Mouse (Mus musculus) neural tube, embryonic 10.5 days (tissue): ENCODE results near the gene Susd1.
A peak's percentile ranks its signal among the peaks of the same experiment; 100 is the strongest.

Source experiments
- DNase-seq: peaks from one replicate; pipeline ENCODE4 v3.0.0-alpha.2; 2017; ENCODE audit warnings: low spot score; ENCODE audit errors: extremely low spot score

Gene Susd1

DNA sequence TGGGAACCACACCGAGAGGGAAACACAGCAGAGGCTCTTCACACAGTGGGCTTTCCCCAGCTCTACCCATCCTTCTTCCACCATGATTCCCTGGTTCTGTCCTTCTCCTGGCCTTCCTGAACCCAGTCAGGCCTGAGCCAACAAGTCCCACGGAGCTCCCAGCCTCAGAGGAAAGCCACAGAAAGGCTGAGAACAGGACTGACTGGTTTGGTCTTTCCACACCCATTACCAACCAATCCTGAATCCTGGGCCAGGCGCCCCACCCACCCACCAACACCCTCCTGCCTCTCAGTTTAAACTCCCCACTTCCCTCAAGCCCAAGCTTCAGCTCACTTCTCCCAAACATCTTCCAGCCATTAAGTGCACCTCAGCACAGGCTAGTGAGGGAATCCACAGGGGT, 4.4 kb downstream of the Susd1 start:
- DNase-seq = no peak

- DNase-seq = no peak
Observed at GRCm38 (mm10) chr4:59429128-59429527, 9.3 kb downstream of the Susd1 start.

DNA sequence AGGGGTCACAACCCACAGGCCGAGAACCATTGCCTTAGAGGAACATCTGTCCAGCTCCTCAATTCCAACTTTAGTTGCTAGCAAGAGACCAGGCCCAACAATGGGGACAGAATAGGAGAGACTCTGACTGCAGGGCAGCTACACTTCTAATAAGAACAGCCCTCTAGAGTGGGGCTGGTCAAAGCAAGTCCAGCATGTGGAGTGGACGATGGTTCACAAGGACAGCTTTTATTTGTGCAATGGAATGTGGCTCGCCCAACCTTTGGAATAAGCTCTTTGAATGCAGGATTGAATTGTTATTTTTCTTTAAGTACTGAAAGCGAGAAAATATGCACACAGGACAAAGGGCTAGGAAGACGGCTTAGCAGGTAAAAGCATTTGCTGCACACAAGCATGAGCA, 12.0 kb downstream of the Susd1 start:
- no peak for DNase-seq

DNA sequence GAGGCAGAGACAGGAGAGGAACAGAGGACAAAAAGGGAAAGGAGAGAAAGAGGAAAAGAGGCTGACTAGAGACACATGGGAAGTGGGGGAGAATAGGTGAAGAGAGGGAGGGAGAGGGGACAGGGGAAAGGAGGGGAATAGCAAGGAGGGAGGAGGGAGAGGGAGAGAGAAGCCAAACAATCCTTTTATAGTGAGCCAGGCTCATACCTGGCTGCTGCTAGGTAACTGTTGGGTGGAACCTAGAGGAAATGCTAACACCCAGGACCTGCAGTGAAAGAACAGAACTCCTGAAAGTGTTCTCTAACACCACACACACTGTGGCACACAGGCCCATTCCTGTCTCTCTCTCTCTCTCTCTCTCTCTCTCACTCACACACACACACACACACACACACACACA, 15.6 kb downstream of the Susd1 start:
- DNase-seq = no peak

GRCm38 (mm10) chr4:59422025-59422783, 16.2 kb downstream of the Susd1 start:
- no peak for DNase-seq

DNA sequence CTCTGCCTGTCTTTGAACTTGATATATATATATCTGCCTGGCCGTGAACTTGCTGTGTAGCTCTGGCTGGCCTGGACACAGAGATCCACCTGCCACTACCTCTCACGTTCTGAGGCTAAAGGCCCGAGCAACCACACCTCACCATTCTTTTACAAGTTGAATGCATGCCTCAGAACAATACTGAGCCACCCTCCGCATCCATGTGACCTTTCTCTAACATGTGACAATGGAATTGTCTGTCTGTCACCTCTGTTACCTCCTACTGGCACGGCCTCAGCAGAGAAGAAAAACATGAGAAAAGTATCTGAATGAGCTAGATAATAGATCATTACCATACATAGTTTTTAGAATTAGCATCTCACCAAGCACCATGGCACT, 17.1 kb downstream of the Susd1 start:
- DNase-seq = no peak

DNA sequence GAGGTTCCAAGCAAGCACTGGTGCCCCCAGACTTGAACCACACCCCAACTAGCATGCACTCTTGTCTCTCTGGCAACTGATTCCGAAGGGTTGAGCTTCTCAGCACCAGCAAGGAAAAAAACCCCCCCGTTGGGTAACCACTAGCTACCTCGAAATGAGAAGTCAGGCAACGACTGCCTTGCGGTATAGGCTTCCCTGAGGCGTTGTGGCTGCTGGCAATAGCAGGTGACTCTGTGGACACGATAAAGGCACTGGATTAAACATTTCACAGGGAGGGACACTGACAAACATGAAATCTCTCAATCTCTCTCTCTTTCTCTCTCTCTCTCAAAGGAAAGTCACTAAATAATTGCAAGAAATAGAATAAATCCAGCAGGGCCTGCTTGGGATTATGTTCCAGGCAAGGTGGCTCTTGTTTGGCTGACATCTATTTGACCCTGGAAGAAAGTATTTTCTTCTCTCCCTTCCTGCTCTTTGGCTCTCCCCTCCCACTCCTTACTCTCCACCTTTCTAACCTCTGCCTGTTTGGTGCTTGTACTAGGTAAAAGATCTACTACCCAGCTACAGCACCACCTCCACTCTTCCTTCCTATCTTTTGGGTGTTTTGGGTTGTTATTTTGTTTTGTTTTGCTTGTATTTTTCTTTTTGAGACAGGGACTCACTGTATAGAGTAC, 17.6 kb downstream of the Susd1 start:
- no peak for DNase-seq

DNA sequence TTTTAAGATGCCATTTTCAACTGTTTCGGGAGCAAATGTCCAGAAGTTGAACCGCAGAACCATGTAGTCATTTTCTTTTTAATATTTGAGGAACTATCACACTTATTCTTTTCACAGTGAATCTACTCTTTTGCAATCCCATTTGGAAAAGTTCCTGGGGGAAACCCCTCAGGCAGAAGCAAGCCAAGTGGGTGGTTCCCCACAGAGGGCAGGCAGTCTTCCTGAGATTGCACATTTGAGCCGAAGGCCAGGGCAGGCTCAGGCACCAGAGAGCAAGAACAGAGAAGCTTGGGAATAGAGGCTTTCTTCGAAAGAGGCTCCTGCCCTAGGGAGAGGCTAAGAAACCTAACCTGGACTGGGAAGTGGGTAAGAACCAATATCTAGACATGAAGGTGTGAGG, 19.2 kb downstream of the Susd1 start:
- DNase-seq = no peak

- DNase-seq = no peak
Observed at GRCm38 (mm10) chr4:59413428-59413827, 25.0 kb downstream of the Susd1 start.

- DNase-seq = no peak
Observed at GRCm38 (mm10) chr4:59411153-59411552, 27.3 kb downstream of the Susd1 start.

DNA sequence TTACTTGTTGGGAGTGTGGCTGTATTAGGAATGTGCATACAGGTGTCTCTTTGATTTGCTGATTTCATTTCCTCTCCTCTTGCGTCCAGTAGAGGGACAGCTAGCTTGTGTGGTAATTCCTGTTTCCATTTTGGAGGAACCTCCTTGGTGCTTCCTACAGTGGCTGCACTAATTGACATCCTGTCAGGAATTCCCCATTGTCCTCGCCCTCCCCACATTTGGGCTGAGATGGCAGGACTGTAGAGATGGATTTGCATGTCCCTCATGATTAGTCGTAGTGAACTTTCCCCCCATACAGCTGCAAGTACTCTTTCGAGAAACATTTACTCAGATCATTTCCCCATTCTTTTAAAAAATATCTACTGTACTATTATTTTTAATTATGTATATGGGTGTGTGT, 30.7 kb downstream of the Susd1 start:
- DNase-seq = no peak

- DNase-seq = no peak
Observed at GRCm38 (mm10) chr4:59404375-59404774, 34.1 kb downstream of the Susd1 start.

- no peak for DNase-seq
Observed at GRCm38 (mm10) chr4:59400931-59401330, 37.5 kb downstream of the Susd1 start.

GRCm38 (mm10) chr4:59399343-59399742, 39.1 kb downstream of the Susd1 start:
- DNase-seq = no peak

DNA sequence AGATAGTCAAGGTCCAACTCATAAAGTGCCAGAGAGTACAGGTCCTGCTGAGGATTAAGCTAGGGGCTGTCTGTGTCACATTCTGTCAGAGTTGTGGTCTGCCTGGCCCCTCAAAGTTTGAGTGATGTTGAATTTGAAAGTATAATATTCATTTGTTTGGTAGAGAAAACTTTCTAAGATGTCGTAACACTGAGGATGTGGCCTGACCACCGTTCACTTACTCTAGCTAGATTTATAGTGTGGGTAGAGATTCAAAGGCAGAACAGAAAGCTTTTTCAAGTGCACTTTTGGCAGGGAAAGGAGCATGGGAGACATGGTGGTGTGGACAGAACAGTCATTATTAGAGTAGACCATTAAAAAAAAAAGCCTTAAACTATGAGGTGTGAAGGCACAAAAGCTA, 42.9 kb downstream of the Susd1 start:
- DNase-seq = no peak

GRCm38 (mm10) chr4:59394155-59394554, 44.3 kb downstream of the Susd1 start:
- DNase-seq = no peak

DNA sequence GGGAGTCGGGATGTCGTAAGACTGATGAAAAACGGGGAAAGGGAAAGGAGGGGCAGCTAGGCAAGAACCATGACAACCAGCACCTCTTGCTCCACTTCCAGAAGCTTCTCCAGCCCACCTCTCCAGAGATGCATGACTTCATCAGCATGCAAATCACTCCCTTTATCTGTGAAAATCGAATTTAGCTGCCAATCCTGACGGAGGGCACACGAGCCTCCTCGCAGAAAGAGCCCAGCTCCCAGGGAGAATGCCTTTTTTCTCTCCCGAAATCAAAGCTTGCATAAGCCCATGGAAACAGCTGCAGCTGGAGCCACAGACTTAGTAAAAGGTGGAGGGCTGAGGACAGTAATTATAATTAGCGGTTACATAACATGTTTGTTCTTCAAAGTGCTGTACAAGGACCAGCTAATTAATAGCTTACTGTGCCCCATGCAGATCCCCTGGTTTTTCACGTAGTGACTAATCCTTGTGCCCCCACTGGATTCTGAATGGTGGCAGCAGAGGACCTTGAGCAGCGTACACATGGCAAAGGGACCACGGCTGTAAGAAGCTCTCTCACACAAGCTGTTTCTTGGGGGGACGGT, 49.9 kb downstream of the Susd1 start:
- DNase-seq = no peak

DNA sequence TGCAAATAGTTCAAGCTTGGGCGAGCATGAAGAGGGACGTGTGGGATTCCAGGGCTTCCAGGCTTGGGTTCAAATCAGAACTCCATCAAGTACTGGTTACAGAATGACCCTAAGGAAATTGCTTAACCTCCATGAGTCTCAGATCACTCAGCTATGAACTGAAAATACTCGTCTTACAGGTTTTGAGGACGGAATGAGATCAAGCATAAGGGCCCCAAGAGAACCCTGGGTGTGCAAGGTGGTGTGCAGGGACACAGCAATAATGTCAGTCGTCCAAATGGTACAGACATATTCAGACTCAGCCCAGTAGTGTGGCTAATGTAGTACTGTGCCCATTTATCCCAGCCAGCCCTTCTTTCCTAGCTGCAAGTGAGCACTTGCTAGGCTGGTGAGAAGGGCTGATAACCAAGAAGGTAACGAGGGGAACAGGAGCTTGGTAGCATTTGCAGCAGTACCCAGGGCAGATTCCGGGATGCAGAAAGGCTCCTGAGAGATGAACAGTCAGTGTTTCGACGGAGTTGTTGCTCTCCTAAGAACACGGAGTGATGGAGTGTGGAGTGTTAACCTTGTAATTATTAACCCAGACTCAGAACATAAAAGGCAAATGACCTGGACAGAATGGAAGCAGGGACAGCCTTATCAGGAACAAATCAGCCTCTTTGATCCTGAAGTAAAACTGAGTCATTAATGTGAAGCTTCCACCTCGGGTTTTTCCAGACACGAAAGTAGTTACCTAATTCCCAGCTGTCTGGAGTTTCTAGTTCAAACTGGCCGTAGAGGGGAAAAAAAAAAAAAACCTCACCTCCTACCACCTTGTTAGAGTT, 50.8 kb downstream of the Susd1 start:
- DNase-seq = no peak

- DNase-seq = no peak
Observed at GRCm38 (mm10) chr4:59385254-59385895, 53.1 kb downstream of the Susd1 start.

GRCm38 (mm10) chr4:59383791-59384190, 54.6 kb downstream of the Susd1 start:
- DNase-seq = no peak

DNA sequence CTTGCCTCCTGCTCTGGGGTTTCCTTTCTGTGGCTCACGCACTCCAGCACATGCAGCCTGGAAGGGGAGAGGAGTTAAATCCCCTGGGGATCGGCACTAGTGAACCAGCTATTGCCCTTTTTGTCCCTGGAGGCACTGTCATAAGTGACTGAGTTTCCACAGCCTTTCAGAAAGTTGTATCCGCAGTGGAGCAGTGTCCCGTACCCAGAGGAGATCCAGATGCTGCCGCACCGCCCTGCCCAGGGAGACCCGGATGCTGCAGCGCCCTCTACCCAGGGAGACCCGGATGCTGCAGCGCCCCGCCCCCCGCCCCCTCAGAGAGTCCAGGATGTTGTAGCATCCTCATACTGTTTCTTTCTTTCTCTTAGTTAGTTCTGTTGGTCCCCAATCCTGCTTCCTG, 56.3 kb downstream of the Susd1 start:
- peak; percentile 60 for DNase-seq
